Mouse (Mus musculus): ENCODE measurements around the gene Dlk1. TPM values are rescaled to one million over a fixed set of nuclear protein-coding genes. Genes with fewer than 3 reads are reported as not detected.

Dlk1 gene
- polyA plus RNA-seq, 1 experiment, result 5.2 TPM

GRCm38 (mm10) chr12:109493381-109493780, 40.8 kb downstream of the Dlk1 start:
- TF ChIP-seq GATA1 (IDR thresholded peaks at IDR 0.05; ENCODE audit: low read length), result no peak
- TF ChIP-seq TAL1 (IDR thresholded peaks at IDR 0.05; ENCODE audit: low read length), result no peak
- H3K9me3 ChIP-seq (ENCODE audit: control insufficient read depth, low read length), result no peaks in the 10 kb centered on the region

GRCm38 (mm10) chr12:109495016-109495644, 42.5 kb downstream of the Dlk1 start:
- Histone ChIP-seq H3K36me3 (ENCODE audit: control insufficient read depth) (no peaks in the 10 kb centered on the region), H3K4me3 (replicated peaks) (no peak overlapping the region), H3K9me3 (ENCODE audit: control insufficient read depth, low read length) (no peaks in the 10 kb centered on the region), H3K27me3 (ENCODE audit: control insufficient read depth) (no peaks in the 10 kb centered on the region), H3K4me1 (ENCODE audit: control insufficient read depth) (no peaks in the 10 kb centered on the region)
- TF ChIP-seq GATA1 (IDR thresholded peaks at IDR 0.05; ENCODE audit: low read length) (no peak), TAL1 (IDR thresholded peaks at IDR 0.05; ENCODE audit: low read length) (no peak)

More at GRCm38 (mm10) chr12:109493381-109493780, 40.8 kb downstream of the Dlk1 start:
- H3K4me3 ChIP-seq (replicated peaks), result no peak overlapping the region
- H3K27me3 ChIP-seq (ENCODE audit: control insufficient read depth), result no peaks in the 10 kb centered on the region
- H3K4me1 ChIP-seq (ENCODE audit: control insufficient read depth), result no peaks in the 10 kb centered on the region
- no peaks in the 10 kb centered on the region for H3K36me3 ChIP-seq (ENCODE audit: control insufficient read depth)

- TF ChIP-seq TAL1 (IDR thresholded peaks at IDR 0.05; ENCODE audit: low read length), result no peak
- no peak for TF ChIP-seq GATA1 (IDR thresholded peaks at IDR 0.05; ENCODE audit: low read length)
- Histone ChIP-seq H3K4me3 (replicated peaks) (no peak overlapping the region), H3K36me3 (ENCODE audit: control insufficient read depth) (no peaks in the 10 kb centered on the region), H3K9me3 (ENCODE audit: control insufficient read depth, low read length) (no peaks in the 10 kb centered on the region), H3K27me3 (ENCODE audit: control insufficient read depth) (no peaks in the 10 kb centered on the region), H3K4me1 (ENCODE audit: control insufficient read depth) (no peaks in the 10 kb centered on the region)
Observed at GRCm38 (mm10) chr12:109496397-109496796, 43.8 kb downstream of the Dlk1 start.

- Histone ChIP-seq H3K9me3 (ENCODE audit: control insufficient read depth, low read length) (no peaks in the 10 kb centered on the region), H3K4me1 (ENCODE audit: control insufficient read depth) (no peaks in the 10 kb centered on the region), H3K27me3 (ENCODE audit: control insufficient read depth) (no peaks in the 10 kb centered on the region), H3K4me3 (replicated peaks) (no peak overlapping the region), H3K36me3 (ENCODE audit: control insufficient read depth) (no peaks in the 10 kb centered on the region)
- TF ChIP-seq TAL1 (IDR thresholded peaks at IDR 0.05; ENCODE audit: low read length), result no peak
- TF ChIP-seq GATA1 (IDR thresholded peaks at IDR 0.05; ENCODE audit: low read length), result no peak
Observed at GRCm38 (mm10) chr12:109500992-109501391, 48.4 kb downstream of the Dlk1 start.

- H3K27me3 ChIP-seq (ENCODE audit: control insufficient read depth), result no peaks in the 10 kb centered on the region
- H3K4me1 ChIP-seq (ENCODE audit: control insufficient read depth), result no peaks in the 10 kb centered on the region
- no peaks in the 10 kb centered on the region for H3K36me3 ChIP-seq (ENCODE audit: control insufficient read depth)
- H3K4me3 ChIP-seq (replicated peaks), result no peak overlapping the region
- H3K9me3 ChIP-seq (ENCODE audit: control insufficient read depth, low read length), result no peaks in the 10 kb centered on the region
- TF ChIP-seq TAL1 (IDR thresholded peaks at IDR 0.05; ENCODE audit: low read length) (no peak), GATA1 (IDR thresholded peaks at IDR 0.05; ENCODE audit: low read length) (no peak)
Observed at GRCm38 (mm10) chr12:109502360-109503040, 49.9 kb downstream of the Dlk1 start.

- H3K27me3 ChIP-seq (ENCODE audit: control insufficient read depth), result no peaks in the 10 kb centered on the region
- no peaks in the 10 kb centered on the region for H3K9me3 ChIP-seq (ENCODE audit: control insufficient read depth, low read length)
- H3K4me3 ChIP-seq (replicated peaks), result no peak overlapping the region
- TF ChIP-seq GATA1 (IDR thresholded peaks at IDR 0.05; ENCODE audit: low read length), result no peak
- TF ChIP-seq TAL1 (IDR thresholded peaks at IDR 0.05; ENCODE audit: low read length), result no peak
- H3K36me3 ChIP-seq (ENCODE audit: control insufficient read depth), result no peaks in the 10 kb centered on the region
- H3K4me1 ChIP-seq (ENCODE audit: control insufficient read depth), result no peaks in the 10 kb centered on the region
Observed at GRCm38 (mm10) chr12:109507693-109508092, 55.1 kb downstream of the Dlk1 start.

GRCm38 (mm10) chr12:109508495-109509454, 56.2 kb downstream of the Dlk1 start:
- TF ChIP-seq TAL1 (IDR thresholded peaks at IDR 0.05; ENCODE audit: low read length) (no peak), GATA1 (IDR thresholded peaks at IDR 0.05; ENCODE audit: low read length) (no peak)
- no peaks in the 10 kb centered on the region for H3K27me3 ChIP-seq (ENCODE audit: control insufficient read depth)
- no peak overlapping the region for H3K4me3 ChIP-seq (replicated peaks)
- H3K36me3 ChIP-seq (ENCODE audit: control insufficient read depth), result no peaks in the 10 kb centered on the region
- no peaks in the 10 kb centered on the region for H3K9me3 ChIP-seq (ENCODE audit: control insufficient read depth, low read length)
- H3K4me1 ChIP-seq (ENCODE audit: control insufficient read depth), result no peaks in the 10 kb centered on the region

- Histone ChIP-seq H3K9me3 (ENCODE audit: control insufficient read depth, low read length) (no peaks in the 10 kb centered on the region), H3K36me3 (ENCODE audit: control insufficient read depth) (no peaks in the 10 kb centered on the region), H3K27me3 (ENCODE audit: control insufficient read depth) (no peaks in the 10 kb centered on the region), H3K4me3 (replicated peaks) (no peak overlapping the region), H3K4me1 (ENCODE audit: control insufficient read depth) (no peaks in the 10 kb centered on the region)
- no peak for TF ChIP-seq TAL1 (IDR thresholded peaks at IDR 0.05; ENCODE audit: low read length)
- no peak for TF ChIP-seq GATA1 (IDR thresholded peaks at IDR 0.05; ENCODE audit: low read length)
Observed at GRCm38 (mm10) chr12:109509531-109510137, 57.0 kb downstream of the Dlk1 start.
